Mouse (Mus musculus) midbrain, embryonic 16.5 days (tissue): ENCODE results near the gene Fpr1. TPM values are rescaled to one million over a fixed set of nuclear protein-coding genes. Genes with fewer than 3 reads are reported as not detected.
A peak's percentile ranks its signal among the peaks of the same experiment; 100 is the strongest.
"Not testable (repeated sequence)": the region's sequence is repeated elsewhere in the genome, so short reads cannot be mapped to it uniquely, and the experiment has no call there.

ENCODE experiments used
- ATAC-seq: fragments of 200-750 bp; cut with Nextera tagmentation; 2 replicates; pipeline ENCODE4 v1.8.0; 2017; ENCODE audit warnings: moderate TSS enrichment
- H3K27ac ChIP-seq: fragments of 300-500 bp; sonication (generic); 2 replicates; pipeline ENCODE4 v1.5.1; 2014; ENCODE audit warnings: mild to moderate bottlenecking, low read length, mixed read lengths
- H3K27me3 ChIP-seq: fragments of 300-500 bp; sonication (generic); 2 replicates; pipeline ENCODE4 v1.6.1; 2014; ENCODE audit warnings: low read depth, low read length, mixed read lengths; ENCODE audit not compliant: control insufficient read depth, insufficient read depth
- H3K36me3 ChIP-seq: fragments of 300-500 bp; sonication (generic); 2 replicates; pipeline ENCODE4 v1.6.1; 2014; ENCODE audit warnings: mild to moderate bottlenecking, low read length, moderate library complexity, mixed read lengths; ENCODE audit not compliant: control insufficient read depth, insufficient read depth
- H3K4me1 ChIP-seq: fragments of 300-500 bp; sonication (generic); 2 replicates; pipeline ENCODE4 v1.6.1; 2014; ENCODE audit warnings: mild to moderate bottlenecking, low read length, mixed read lengths; ENCODE audit not compliant: control insufficient read depth, insufficient read depth
- H3K4me2 ChIP-seq: fragments of 300-500 bp; sonication (generic); 2 replicates; pipeline ENCODE4 v1.6.1; 2014; ENCODE audit warnings: mild to moderate bottlenecking, low read length, mixed read lengths
- H3K4me3 ChIP-seq: fragments of 300-500 bp; sonication (generic); 2 replicates; pipeline ENCODE4 v1.5.1; 2014; ENCODE audit warnings: low read depth, mild to moderate bottlenecking, low read length, moderate library complexity, mixed read lengths
- H3K9ac ChIP-seq: fragments of 300-500 bp; sonication (generic); 2 replicates; pipeline ENCODE4 v1.6.1; 2014; ENCODE audit warnings: low read depth, low read length, mixed read lengths
- H3K9me3 ChIP-seq: fragments of 300-500 bp; sonication (generic); replicated peaks from 2 replicates; pipeline ENCODE4 v1.6.1; 2014; ENCODE audit warnings: mild to moderate bottlenecking, low read length, mixed read lengths; ENCODE audit not compliant: control insufficient read depth, poor library complexity, severe bottlenecking
- WGBS: fragments of 180-500 bp; shearing (Covaris S2); extraction: QIAGEN DNeasy Blood & Tissue Kit; methylation state at CpG from one replicate; pipeline ENCODE4 v1.1.7; 2014; 5-methylcytosine and 5-hydroxymethylcytosine counted together
- polyA plus RNA-seq: library from polyadenylated mRNA; unstranded; fragments of >200 nt; fragmentation: Nextera tagmentation; extraction: Ambion mirVana; gene quantifications from 2 replicates; pipeline ENCODE4 v1.2.1, GENCODE M21; 2015

Fpr1 gene
- 0.18 TPM in 1 of 2 replicates, not detected in the other for polyA plus RNA-seq

GRCm38 (mm10) chr17:17883840-17884239, at the start of gene Fpr1:
Gene Fpr1 (minus strand): TSS chr17:17883940.
- no peaks in the 10 kb centered on the region for H3K36me3 ChIP-seq
- H3K9ac ChIP-seq: no peak within 1 kb of the TSS
- WGBS: 70% methylated on average over 1 of the region's 1 CpGs
- no peak within 1 kb of the TSS for H3K27ac ChIP-seq
- no peaks in the 10 kb centered on the region for H3K27me3 ChIP-seq
- H3K4me2 ChIP-seq: no peak within 1 kb of the TSS
- no peak within 1 kb of the TSS for H3K4me3 ChIP-seq
- ATAC-seq: no peak
- no peaks in the 10 kb centered on the region for H3K4me1 ChIP-seq
- no peaks in the 10 kb centered on the region for H3K9me3 ChIP-seq

GRCm38 (mm10) chr17:17917782-17918181, 34.0 kb upstream of the Fpr1 start:
- Histone ChIP-seq H3K27me3 (no peaks in the 10 kb centered on the region), H3K4me2 (no peak overlapping the region), H3K27ac (no peak overlapping the region), H3K9me3 (no peaks in the 10 kb centered on the region), H3K36me3 (no peaks in the 10 kb centered on the region), H3K9ac (no peak overlapping the region), H3K4me3 (no peak overlapping the region), H3K4me1 (no peaks in the 10 kb centered on the region)
- no peak for ATAC-seq

- WGBS: 92% methylated on average over 1 of the region's 1 CpGs
- H3K4me1 ChIP-seq: no peaks in the 10 kb centered on the region
- H3K27me3 ChIP-seq: no peaks in the 10 kb centered on the region
- H3K27ac ChIP-seq: no peak overlapping the region
- no peaks in the 10 kb centered on the region for H3K9me3 ChIP-seq
- no peaks in the 10 kb centered on the region for H3K36me3 ChIP-seq
- H3K4me2 ChIP-seq: no peak overlapping the region
- H3K9ac ChIP-seq: no peak overlapping the region
- no peak overlapping the region for H3K4me3 ChIP-seq
- ATAC-seq: no peak
These were observed 33.6 kb upstream of the Fpr1 start for GRCm38 (mm10) chr17:17917376-17917775.

GRCm38 (mm10) chr17:17912618-17913017, 28.9 kb upstream of the Fpr1 start:
- not testable (repeated sequence) for ATAC-seq, H3K4me1 ChIP-seq, H3K27me3 ChIP-seq, H3K9me3 ChIP-seq, H3K4me3 ChIP-seq, H3K9ac ChIP-seq, H3K27ac ChIP-seq, H3K4me2 ChIP-seq, H3K36me3 ChIP-seq
- WGBS: 89% methylated on average over 8 of the region's 8 CpGs

GRCm38 (mm10) chr17:17909636-17910421, 26.1 kb upstream of the Fpr1 start:
- peak overlapping the region; percentile 51 for H3K4me3 ChIP-seq
- WGBS: 21% methylated on average over 51 of the region's 51 CpGs
- H3K27ac ChIP-seq: peak overlapping the region; percentile 69
- no peaks in the 10 kb centered on the region for H3K9me3 ChIP-seq
- H3K36me3 ChIP-seq: no peaks in the 10 kb centered on the region
- peak; percentile 100 for ATAC-seq
- H3K9ac ChIP-seq: peak overlapping the region; percentile 73
- H3K4me2 ChIP-seq: peak overlapping the region; percentile 72
- peaks cover 2% of the 10 kb centered on the region; the same call in 1 of the 2 replicates for H3K4me1 ChIP-seq
- H3K27me3 ChIP-seq: no peaks in the 10 kb centered on the region

- no peaks in the 10 kb centered on the region for H3K4me1 ChIP-seq
- WGBS: 85% methylated on average over 1 of the region's 1 CpGs
- ATAC-seq: no peak
- H3K9ac ChIP-seq: no peak overlapping the region
- no peaks in the 10 kb centered on the region for H3K27me3 ChIP-seq
- no peak overlapping the region for H3K27ac ChIP-seq
- no peak overlapping the region for H3K4me2 ChIP-seq
- H3K4me3 ChIP-seq: no peak overlapping the region
- H3K36me3 ChIP-seq: no peaks in the 10 kb centered on the region
- no peaks in the 10 kb centered on the region for H3K9me3 ChIP-seq
These were observed 17.0 kb upstream of the Fpr1 start for GRCm38 (mm10) chr17:17900768-17901167.

- Histone ChIP-seq H3K9me3 (no peaks in the 10 kb centered on the region), H3K4me1 (no peaks in the 10 kb centered on the region), H3K9ac (no peak overlapping the region), H3K4me2 (no peak overlapping the region), H3K4me3 (no peak overlapping the region), H3K27ac (no peak overlapping the region), H3K27me3 (no peaks in the 10 kb centered on the region), H3K36me3 (no peaks in the 10 kb centered on the region)
- 90% methylated on average over 2 of the region's 2 CpGs for WGBS
- ATAC-seq: peak; percentile 69
These were observed 15.5 kb upstream of the Fpr1 start for GRCm38 (mm10) chr17:17899268-17899667.

GRCm38 (mm10) chr17:17896039-17896438, 12.3 kb upstream of the Fpr1 start:
- WGBS: 3% methylated on average over 4 of the region's 4 CpGs
- no peak for ATAC-seq
- Histone ChIP-seq H3K4me1 (no peaks in the 10 kb centered on the region), H3K36me3 (no peaks in the 10 kb centered on the region), H3K4me2 (no peak overlapping the region), H3K4me3 (no peak overlapping the region), H3K9me3 (no peaks in the 10 kb centered on the region), H3K9ac (no peak overlapping the region), H3K27ac (no peak overlapping the region), H3K27me3 (no peaks in the 10 kb centered on the region)

GRCm38 (mm10) chr17:17889732-17890425, 6.1 kb upstream of the Fpr1 start:
- no peaks in the 10 kb centered on the region for H3K4me1 ChIP-seq

More at GRCm38 (mm10) chr17:17889732-17890425, 6.1 kb upstream of the Fpr1 start:
- H3K4me2 ChIP-seq: no peak overlapping the region
- no peak overlapping the region for H3K27ac ChIP-seq
- 85% methylated on average over 2 of the region's 2 CpGs for WGBS
- no peaks in the 10 kb centered on the region for H3K9me3 ChIP-seq
- H3K27me3 ChIP-seq: no peaks in the 10 kb centered on the region
- ATAC-seq: no peak
- no peak overlapping the region for H3K4me3 ChIP-seq
- H3K36me3 ChIP-seq: no peaks in the 10 kb centered on the region
- H3K9ac ChIP-seq: no peak overlapping the region
